Mouse (Mus musculus) CD8-positive naive resting alpha-beta T cell, adult 57 days (primary cell): ENCODE results near the gene I0C0044D17Rik. TPM values are rescaled to one million over a fixed set of nuclear protein-coding genes. Genes with fewer than 3 reads are reported as not detected.

Experiments
- total RNA-seq: library from RNA; stranded (reverse); gene quantifications from one replicate; pipeline ENCODE4 v1.2.4, GENCODE M21; 2023

I0C0044D17Rik gene
- not detected for total RNA-seq

DNA sequence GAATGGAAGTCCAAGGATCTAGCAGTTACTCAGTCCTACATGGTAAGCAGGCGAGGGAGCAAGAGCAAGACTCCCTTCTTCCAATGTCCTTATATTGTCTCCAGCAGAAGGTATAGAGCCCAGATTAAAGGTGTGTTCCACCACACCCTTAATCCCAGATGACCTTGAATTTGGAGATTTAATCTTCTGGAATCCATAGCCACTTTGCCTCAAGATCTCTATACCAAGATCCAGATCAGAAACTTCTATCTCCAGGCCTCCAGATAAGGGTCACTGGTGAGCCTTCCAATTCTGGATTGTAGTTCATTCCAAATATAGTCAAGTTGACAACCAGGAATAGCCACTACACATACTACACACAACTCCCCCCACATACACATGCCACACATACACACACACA is at the start of gene I0C0044D17Rik:
Gene I0C0044D17Rik (minus strand): TSS at position 101 of the 400 bp plus-strand sequence.

GRCm38 (mm10) chr4:98817184-98817911 is 6.3 kb downstream of the I0C0044D17Rik start, which contains the start of gene Kank4:
Kank4 (minus strand) TSS chr4:98817537.

Other genes starting within 250 kb of the I0C0044D17Rik start
- not detected for gene L1td1, start 97.1 kb downstream of the I0C0044D17Rik start, total RNA-seq
- not detected for gene Kank4, start 6.3 kb downstream of the I0C0044D17Rik start, total RNA-seq
- gene Usp1, start 100.0 kb upstream of the I0C0044D17Rik start, total RNA-seq = 46.2 TPM
- gene Angptl3, start 207.1 kb upstream of the I0C0044D17Rik start, total RNA-seq = not detected